Mouse (Mus musculus): ENCODE results near the gene Rcan3.
A peak's percentile ranks its signal among the peaks of the same experiment; 100 is the strongest.

Rcan3 gene

DNA sequence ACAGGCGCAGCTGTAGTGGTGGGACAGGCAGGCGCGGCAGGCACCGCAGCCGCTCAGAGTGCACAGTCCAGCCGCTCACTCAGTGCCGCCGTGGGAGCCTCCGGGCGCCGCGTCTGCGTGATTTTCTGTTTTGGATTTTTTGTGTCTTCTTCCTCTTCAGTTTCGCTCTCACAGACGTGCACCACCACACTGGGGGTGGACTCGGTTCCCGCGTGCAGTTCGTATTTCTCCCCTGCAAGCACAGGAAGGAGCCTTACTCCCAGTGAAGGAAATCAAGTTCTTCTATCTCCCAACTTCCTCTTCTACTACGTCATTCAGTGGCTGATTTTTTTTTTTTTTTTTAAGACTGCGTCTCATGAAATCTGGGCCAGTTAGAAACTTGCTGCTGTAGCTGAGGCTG lies 17.3 kb downstream of the Rcan3 start:
- peak; percentile 71 for DNase-seq (ENCODE audit: low read depth, low spot score)

DNA sequence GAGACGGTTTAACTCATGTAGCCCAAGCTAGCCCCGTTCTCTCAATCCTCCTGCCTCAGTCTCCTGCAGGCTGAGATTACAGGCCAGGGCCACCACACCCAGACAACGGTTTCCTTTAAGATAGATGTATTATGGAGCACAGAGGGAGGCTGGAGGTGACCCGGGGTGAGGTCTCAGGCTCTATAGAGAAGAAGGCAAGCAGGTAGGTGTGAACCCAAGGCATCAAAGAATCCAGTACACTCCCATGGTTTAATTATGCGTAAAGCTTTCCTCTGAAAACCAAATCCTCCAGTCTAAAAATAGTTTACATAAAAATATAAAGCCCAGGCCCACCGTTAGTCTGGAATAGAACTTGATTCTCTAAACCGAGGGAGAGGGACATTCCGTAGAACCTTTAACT lies 20.2 kb downstream of the Rcan3 start:
- DNase-seq (ENCODE audit: low read depth, low spot score), result no peak

- DNase-seq (ENCODE audit: low read depth, low spot score), result peak; percentile 93
Observed at GRCm38 (mm10) chr4:135411633-135412032, 22.0 kb downstream of the Rcan3 start.

DNA sequence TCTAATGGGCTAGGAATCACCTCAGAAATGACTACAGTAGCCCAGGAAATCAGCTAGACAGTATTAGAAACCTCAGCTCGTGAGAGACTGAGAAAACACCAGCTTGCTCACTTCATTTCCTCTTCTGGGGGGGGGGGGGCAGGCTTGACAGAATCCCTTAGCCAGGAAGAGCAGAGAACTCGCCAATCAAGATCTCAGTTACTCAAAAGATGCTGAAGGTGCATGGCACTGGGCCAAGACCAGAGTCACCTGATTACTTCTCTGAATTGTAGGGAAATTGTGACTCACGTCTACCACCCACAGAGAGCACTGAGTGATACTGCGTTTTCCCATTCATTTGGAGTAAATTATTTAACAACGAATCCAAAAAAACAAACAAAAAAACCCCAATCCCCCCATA lies 27.5 kb downstream of the Rcan3 start:
- DNase-seq (ENCODE audit: low read depth, low spot score), result peak; percentile 97

DNA sequence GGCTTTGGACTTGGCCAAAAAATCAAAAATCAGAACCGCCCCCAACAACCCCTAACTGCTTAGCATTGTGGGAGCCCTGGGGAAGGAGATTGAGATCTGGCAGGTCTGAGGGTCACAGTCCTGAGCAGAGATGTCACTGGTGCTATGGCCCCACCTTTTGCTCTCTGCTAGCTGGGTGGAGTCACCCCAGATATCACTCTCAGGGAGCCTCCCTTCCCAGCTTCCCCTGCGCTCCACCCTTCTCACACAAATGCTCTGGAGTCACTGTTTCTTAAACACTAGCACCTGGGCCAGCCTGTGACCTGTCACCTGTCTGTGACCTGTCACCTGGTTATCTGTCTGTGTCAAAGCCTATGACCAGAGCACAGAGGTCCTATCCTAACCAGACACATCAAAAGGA lies 28.7 kb downstream of the Rcan3 start:
- peak; percentile 50 for DNase-seq (ENCODE audit: low read depth, low spot score)

DNA sequence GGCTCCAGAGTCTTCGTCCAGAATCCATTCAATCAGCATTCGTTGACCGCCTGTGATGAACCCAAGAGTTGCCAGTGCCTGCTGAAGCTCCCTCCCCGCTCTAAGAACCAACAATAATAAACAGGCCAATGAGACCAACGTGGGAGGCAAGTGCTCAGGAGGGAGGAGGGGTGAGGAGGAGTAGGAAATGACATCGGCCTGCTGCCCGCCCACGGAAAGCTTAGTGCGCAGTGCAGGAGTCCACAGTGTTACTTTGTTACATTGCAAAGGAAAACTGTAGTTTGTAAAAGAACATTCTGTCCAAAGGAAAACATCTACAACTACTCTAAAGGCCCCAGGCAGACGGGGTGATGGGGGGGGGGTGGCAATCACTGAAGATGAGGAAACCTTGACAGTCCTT lies 29.6 kb downstream of the Rcan3 start:
- DNase-seq (ENCODE audit: low read depth, low spot score), result peak; percentile 83

- DNase-seq (ENCODE audit: low read depth, low spot score), result no peak
Observed at GRCm38 (mm10) chr4:135401881-135402280, 31.8 kb downstream of the Rcan3 start.

DNA sequence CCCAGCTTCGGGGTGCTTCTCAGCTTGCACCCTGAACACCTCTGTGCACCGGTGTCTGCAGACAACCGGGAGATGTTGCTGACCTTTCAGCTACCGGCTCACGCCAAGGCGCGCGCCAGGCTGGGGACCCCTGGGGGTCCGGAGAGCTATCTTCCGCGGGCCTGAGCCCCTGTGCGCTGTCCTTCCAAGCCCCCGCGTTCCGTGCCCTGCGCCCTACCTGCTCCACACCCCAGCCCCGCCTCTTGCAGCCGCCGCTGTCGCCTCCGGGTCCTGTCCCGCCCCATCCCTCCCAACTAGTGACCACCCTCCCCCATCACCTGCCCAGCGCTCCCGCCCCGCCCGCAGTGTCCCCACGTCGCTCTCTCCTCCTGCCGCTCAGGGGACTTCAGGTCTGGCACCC lies 35.7 kb downstream of the Rcan3 start, which contains the start of gene Ncmap:
Gene Ncmap, minus strand, starts transcription at position 237 of the 400 bp plus-strand sequence.
- DNase-seq (ENCODE audit: low read depth, low spot score), result peak; percentile 48

- no peak for DNase-seq (ENCODE audit: low read depth, low spot score)
Observed at GRCm38 (mm10) chr4:135397551-135397950, 36.1 kb downstream of the Rcan3 start.

DNA sequence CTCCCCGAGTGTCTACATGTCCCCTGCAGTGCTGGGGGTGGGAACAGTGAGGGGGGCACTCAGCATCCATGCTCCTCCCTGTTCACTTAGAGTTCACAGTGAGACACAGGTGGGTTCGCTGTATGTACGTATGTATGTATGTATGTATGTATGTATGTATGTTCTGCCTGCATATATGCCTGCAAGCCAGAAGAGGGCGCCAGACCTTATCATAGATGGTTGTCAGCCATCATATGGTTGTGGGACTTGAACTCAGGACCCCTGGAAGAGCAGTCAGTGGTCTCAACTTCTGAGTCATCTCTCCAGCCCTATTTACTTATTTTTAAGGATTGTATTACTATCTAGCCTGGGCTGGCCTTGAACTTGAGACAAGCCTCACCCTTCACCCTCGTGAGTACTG lies 37.4 kb downstream of the Rcan3 start:
- peak; percentile 58 for DNase-seq (ENCODE audit: low read depth, low spot score)

- DNase-seq (ENCODE audit: low read depth, low spot score), result no peak
Observed at GRCm38 (mm10) chr4:135395375-135395774, 38.3 kb downstream of the Rcan3 start.

DNA sequence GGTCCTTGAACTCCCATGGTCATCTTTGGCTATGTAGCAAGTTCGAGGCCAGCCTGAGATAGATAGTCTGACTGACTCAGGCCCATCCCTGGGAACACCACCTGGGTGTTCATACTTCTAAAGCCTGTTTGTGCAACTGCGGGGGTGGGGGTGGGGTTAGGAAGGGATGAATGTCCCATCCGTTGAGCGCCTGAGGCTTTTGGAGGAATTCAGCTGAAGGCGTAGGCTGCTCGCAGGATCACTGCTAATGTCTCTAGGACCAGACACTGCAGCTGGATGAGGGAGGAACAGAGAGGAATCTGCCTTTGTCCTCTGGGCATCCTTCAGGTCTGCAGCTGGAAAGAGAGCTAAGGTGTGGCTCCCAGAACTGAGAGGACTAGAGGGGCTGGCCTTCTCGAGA lies 39.0 kb downstream of the Rcan3 start:
- no peak for DNase-seq (ENCODE audit: low read depth, low spot score)

- no peak for DNase-seq (ENCODE audit: low read depth, low spot score)
Observed at GRCm38 (mm10) chr4:135393381-135393780, 40.3 kb downstream of the Rcan3 start.

DNA sequence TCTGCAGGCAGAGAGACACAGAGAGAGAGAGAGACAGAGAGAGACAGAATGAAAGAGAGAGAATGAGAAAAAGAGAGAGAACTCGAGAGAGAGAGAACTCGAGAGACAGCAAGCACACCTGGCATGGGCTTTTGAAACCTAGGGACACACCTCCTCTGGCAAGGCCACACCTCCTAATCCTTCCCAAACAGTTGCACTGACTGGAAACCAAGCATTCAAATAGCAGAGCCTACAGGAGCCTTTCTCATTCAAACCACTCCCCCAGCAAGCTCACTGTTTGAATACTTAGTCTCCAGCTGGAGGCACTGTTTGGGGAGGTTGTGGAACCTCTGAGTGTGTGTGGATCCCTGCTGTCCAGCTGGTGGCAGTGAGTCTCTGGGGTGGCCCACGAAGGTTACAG lies 40.9 kb downstream of the Rcan3 start:
- DNase-seq (ENCODE audit: low read depth, low spot score), result no peak

DNA sequence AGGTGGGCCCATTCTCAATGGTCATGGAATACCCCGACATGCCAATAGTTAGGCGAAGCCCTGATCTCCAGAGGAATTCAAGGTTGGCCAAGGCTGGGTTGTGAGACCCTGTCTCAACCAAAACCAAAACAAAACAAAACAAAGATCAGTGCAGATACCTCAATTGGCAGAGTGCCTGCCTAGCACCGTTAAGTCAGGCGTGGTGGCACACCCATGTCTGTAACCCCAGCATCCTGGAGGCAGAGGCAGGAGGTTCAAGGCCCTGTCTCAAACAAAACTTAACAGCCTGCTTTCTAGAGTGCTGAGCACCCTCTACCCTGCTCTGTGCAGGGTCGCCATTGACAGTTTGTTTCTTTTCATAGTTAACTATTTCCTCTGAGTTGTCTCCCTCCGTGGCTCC lies 42.6 kb downstream of the Rcan3 start:
- DNase-seq (ENCODE audit: low read depth, low spot score), result peak; percentile 59

GRCm38 (mm10) chr4:135385614-135386013 lies 48.0 kb downstream of the Rcan3 start:
- peak; percentile 32 for DNase-seq (ENCODE audit: low read depth, low spot score)

- peak; percentile 93 for DNase-seq (ENCODE audit: low read depth, low spot score)
Observed at GRCm38 (mm10) chr4:135382316-135382715, 51.3 kb downstream of the Rcan3 start.

DNA sequence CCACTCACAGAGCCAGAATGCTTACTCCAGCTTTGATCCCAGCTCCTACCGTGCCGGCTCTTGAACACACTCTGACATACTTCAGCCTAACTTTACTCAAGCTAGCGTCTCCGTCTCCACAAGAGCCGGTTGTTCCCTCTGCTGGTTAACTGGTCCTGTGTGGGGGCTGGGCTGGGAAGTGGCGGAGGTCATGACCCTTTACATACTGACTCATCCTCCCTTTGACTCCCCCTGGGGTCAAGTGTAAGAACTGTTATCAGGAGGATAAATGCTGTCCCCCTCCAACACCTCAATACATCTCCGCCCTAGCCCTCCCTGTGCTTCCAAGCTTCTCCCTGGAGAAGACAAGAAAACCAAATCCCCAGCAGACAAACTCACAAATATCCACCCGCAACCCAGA lies 52.3 kb downstream of the Rcan3 start:
- DNase-seq (ENCODE audit: low read depth, low spot score), result no peak

DNA sequence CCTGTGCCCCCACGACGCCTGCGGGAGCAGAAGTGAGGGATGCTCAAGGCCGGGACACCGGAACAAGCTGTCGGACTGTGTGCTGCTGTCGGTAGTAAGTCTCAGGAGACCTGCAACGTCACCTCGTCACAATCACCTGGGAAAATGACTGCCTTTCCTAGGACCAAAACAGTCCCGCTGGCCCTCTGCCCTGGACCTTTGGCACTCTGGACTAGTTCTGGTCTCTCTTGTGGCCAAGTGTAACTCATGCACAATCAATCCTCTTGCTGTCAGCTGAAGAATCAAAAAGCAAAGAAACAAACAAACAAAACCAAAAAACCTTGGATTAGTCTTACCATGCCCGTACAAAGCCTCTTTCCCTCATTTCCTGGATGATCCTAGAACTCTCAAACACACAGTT lies 56.4 kb downstream of the Rcan3 start:
- no peak for DNase-seq (ENCODE audit: low read depth, low spot score)

DNA sequence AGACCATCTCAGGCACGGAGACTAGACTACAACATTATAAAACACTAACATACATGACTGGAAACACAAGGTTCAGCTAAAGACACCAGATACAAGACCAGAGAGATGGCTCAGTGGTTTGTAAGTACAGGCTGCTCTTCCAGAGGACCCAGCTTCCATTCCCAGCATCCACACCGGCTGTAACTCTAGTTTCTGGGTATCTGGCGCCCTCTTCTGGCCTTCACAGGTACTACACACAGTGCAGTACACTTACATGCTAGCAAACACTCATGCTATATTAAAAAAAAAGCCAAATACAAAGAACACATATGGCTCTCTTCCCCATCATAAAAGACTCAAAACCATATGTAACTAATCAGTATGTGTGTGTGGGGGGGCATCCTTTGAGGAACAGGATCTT lies 58.2 kb downstream of the Rcan3 start:
- DNase-seq (ENCODE audit: low read depth, low spot score), result peak; percentile 52

GRCm38 (mm10) chr4:135373299-135373698 lies 60.4 kb downstream of the Rcan3 start:
- peak; percentile 45 for DNase-seq (ENCODE audit: low read depth, low spot score)

DNA sequence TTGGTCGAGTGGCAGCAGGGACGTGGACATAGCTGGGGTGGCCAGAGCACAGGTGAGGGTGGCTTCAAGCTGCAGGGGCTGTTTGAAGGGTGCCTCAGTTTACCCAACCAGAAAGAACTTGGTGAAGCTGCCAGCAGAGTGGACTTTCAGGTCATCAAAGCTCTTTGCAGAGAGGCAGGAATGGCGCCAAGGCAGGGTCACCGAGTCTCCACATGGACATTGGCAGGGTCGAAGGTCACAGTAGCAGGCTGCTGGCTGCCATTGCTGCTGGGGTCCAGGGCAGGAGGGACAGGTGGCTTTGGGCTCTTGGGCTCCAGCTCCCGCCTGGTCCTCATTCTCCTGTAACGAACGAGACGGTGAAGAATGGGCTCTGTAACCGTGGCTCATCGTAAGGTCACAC lies 63.3 kb downstream of the Rcan3 start:
- no peak for DNase-seq (ENCODE audit: low read depth, low spot score)

DNA sequence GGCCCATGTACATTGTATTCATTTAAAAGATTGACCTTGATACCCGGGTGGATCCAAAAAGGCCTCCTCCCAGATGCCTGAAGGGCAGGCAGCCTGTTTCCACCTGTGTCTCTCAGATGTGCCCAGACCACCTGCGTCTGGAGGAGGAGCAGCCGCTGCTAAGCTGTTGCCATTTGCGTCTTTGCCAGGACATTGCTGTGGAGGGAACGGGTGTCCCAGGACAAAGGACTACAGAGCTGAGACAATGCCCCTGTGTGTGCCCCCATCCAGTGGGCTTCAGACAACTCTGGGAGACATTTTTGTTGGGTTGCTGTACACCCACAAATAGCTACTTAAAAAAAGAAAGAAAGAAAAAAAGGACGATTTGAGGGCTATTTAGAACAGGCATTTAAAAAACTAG lies 70.8 kb downstream of the Rcan3 start:
- no peak for DNase-seq (ENCODE audit: low read depth, low spot score)

Measured in CD4-positive, CD25-positive, alpha-beta regulatory T cell, adult 2 months (primary cell).